Mouse (Mus musculus): ENCODE results near the gene Sprr1a. TPM values are rescaled to one million over a fixed set of nuclear protein-coding genes. Genes with fewer than 3 reads are reported as not detected.
"Not testable (repeated sequence)": the region's sequence is repeated elsewhere in the genome, so short reads cannot be mapped to it uniquely, and the experiment has no call there.

Sprr1a gene
- not detected for total RNA-seq (2021)
- long read RNA-seq, experiment 1, transcript Sprr1a-201 (2 exons, 806 nt) = major isoform, 12 of 14 reads
- long read RNA-seq, experiment 1, partial matches to known transcripts = 2 of 14 reads
- long read RNA-seq, experiment 1, other reads (novel, unspliced or antisense) = 0 of 14 reads
- long read RNA-seq, experiment 2 = 0 reads

DNA sequence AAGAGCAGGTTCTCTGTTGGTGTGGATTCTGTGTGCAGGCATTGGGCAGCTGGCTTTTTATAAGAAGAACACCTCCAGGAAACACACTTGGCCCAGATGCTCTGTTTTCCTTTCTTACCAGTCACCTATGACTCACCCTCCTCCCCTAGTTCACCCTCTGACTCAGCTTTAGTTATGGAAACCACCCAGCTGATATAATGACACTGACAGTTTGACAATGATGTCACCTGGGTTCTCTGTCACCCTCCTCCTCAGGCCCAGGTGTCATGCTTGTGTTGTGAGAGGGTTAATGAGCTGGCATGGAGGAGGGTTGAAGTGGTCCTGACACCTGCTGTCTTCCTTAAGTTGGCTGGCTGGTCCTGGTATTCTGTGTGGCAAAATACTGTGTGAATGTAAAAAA is at the start of gene Sprr1a:
Gene Sprr1a, minus strand, starts transcription at position 33 of the 400 bp plus-strand sequence.
- DNase-seq (ENCODE audit: low spot score in 2 of 2) = no peak

DNA sequence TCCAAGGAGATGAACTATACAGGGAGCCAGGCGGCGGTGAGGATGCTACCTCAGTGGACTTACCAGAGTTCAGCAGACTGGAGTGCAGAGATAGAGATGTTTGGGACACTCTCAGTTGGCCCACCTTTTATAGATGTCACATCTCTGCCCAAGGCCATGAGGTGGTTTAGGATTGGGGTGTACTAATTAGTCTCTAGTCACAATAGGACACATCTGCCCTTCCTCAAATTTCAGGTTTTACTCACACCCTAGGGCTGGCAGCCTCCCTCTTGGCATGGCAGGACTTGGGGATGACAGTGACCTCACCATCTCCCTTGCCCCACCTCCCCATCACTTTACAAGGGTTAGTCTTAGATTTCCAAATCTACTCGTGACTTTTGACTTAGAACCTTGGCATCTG is 48.7 kb upstream of the Sprr1a start, which contains the start of gene 2310046K23Rik:
Gene 2310046K23Rik, minus strand, starts transcription at position 101 of the 400 bp plus-strand sequence.
- DNase-seq (ENCODE audit: low spot score in 2 of 2) = no peak

DNA sequence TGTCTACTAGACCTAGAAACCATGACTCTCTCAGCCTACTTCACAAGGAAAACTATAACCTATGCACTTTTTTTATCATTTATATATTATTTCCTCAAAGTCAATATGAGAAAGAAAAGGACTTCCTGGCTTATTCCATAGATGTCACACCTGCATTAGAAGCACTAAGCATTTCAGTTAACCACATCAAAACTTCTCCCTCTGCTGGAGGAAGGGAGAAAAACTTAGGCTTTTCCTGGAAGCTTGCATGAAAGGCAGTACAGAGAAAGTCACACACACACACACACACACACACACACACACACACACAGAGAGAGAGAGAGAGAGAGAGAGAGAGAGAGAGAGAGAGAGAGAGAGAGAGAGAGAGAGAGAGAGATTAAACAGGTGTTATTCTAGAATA is 26.6 kb upstream of the Sprr1a start:
- no peak for DNase-seq (ENCODE audit: low spot score in 2 of 2)

DNA sequence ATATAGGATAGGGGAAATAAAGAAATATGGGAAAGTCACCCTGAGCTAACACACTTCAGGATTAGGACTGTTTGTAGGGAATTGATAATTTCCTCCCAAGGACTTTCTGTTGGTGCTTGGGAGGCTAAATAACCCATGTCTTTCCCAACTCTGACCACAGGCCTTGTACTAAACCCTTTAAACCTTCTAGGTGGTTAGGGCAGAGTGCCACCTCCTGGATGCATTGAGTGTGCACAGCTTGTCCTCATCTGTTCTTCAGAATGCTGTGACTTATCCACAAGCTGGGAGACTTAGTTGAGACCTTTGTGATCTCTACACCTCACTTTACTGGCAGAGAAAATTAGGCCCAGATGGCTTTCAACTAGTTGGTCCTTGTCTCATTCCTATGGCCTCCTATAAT is 25.1 kb upstream of the Sprr1a start:
- DNase-seq (ENCODE audit: low spot score in 2 of 2) = no peak

DNA sequence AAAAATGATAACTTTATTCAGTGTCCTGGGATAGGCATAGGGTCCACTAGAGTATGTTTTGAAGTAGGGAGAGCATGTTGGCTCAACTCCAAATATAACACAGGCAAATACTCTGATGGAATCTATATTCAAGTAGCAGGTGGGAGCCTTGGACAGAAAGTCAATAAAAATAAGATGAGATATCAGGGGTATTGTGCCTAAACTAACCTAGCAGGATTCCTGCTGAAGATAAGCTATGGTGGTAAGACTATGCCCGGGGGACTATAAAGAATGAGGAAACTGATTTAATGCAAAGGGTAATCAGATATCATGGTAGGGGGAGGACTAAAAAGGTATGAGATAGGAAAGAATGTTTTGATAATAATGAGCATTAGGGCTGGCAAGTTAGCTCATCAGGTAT is 22.5 kb upstream of the Sprr1a start:
- DNase-seq (ENCODE audit: low spot score in 2 of 2) = no peak

DNA sequence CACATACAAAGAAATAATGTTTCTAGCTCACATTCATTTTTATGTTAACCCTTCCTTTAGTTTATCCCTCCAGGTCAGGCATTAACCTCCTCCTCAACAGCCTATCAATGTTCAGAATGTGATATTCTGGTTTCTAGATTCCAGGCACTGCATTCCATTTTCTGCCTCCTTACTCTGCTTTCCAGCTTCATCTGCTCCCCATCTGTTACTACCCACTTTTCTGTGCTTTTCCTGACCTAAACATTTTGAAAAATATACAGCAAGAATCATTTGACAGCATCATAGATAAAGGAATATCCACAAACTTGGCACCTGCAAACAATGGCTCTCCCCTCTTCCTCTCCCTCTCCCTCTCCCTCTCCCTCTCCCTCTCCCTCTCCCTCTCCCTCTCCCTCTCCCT is 17.8 kb upstream of the Sprr1a start:
- no peak for DNase-seq (ENCODE audit: low spot score in 2 of 2)

DNA sequence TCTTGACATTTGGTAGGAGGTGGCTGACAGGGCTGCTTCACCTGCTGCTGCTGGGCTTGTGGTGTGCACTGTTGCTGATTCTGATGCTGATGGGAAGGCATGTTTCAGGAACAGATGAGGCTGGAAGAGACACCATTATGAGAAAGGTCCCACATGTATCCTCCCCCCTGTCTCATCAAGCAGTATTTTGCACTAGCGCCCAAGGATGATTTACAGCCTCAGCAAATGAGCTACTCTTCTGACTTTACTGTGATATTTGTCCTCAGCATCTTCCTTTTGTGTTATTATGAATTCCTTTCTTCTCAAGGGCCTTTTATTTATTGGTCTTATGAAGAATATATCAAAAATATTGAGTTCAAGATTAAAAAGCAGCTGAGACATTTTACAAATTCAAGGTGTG is 14.7 kb upstream of the Sprr1a start, which contains the start of gene Sprr4:
Gene Sprr4, minus strand, starts transcription at position 101 of the 400 bp plus-strand sequence.
- DNase-seq (ENCODE audit: low spot score in 2 of 2) = no peak

DNA sequence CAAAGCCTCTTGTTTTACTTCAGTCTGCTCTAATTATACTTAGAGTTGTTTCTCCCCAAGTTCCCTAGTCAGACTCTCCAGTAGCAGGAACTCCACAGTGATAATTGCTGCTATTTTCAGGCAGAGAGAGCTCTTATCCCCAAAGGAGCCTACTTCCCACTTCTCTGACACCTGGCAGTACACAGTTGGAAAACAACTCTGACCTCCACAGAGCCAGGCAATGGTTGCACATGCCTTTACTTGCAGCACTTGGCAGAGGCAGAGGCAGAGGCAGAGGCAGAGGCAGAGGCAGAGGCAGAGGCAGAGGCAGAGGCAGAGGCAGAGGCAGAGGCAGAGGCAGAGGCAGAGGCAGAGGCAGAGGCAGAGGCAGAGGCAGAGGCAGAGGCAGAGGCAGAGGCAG is 4.6 kb upstream of the Sprr1a start:
- not testable (repeated sequence) for DNase-seq (ENCODE audit: low spot score in 2 of 2)

DNA sequence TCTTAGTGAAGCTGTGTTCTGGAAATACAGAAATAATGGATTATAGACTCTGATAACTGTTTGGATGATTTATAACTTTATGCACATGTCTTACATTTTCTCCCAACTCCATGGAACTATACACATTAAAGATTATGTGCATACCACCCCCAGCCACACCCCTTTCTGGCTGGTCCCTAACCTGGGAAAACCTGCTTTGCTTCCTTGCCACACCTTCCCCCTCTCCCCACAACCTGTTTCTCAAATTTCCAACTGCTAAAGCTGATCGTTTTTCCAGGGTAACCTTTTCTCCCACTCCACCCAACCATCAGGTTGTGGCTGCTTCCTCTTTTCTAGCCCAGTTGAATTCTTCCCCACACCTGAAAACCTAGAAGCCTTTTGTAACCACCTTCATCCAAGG is 612 bp upstream of the Sprr1a start:
- no peak for DNase-seq (ENCODE audit: low spot score in 2 of 2)

DNA sequence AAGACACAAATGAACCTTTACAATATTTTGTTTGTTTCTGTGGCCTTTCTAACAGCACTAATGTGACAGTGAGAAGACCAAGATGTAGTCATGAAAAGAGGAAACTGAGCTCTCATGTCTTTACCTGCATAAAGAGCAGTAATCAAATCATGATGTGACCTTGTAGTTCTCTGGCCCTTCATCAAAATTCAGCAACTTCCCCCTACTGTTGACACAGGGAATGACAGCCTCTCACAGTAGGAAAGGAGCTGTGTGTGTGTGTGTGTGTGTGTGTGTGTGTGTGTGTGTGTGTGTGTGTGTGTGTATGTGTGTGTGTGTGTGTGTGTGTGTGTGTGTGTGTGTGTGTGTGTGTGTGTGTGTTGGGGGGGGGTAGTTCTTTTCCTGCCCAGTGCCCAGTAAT is 4.4 kb downstream of the Sprr1a start:
- not testable (repeated sequence) for DNase-seq (ENCODE audit: low spot score in 2 of 2)

DNA sequence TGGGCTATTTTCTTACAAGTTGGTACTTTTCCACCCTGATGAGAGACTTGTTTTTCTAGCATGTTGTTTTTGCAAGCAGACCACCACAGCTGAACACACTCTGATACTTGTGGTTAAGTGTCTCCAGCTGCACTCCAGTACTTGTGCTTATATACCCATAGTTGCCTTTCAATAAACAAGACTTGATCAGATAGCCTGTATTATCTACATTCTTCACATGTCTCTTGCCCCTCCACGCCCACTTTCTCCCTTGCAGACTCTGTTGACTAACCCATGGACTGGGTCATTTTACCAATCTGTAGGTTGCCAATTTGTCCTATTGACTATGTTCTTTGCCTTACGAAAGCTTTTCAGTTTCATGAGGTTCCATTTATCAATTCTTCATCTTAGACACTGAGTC is 15.6 kb downstream of the Sprr1a start:
- DNase-seq (ENCODE audit: low spot score in 2 of 2) = no peak

DNA sequence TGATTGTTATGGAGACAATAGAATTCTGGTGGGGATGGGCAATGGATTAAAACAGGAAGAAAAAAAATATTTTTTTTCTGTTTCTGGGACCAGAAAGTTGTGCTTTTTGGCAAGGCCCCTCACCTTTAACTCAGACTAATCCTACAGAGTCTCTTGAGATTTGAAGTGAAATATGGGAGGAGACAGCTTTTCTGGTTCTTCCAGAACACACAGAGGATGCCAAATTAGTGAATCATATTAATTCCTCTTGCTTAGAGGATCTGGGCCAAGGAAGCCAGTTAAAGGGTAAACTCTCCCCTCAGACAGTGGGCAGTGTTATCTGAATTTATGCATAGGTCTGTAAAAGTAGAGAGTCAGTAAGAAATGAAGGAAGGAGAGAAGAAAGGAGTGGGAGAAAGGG is 18.3 kb downstream of the Sprr1a start:
- DNase-seq (ENCODE audit: low spot score in 2 of 2) = no peak

DNA sequence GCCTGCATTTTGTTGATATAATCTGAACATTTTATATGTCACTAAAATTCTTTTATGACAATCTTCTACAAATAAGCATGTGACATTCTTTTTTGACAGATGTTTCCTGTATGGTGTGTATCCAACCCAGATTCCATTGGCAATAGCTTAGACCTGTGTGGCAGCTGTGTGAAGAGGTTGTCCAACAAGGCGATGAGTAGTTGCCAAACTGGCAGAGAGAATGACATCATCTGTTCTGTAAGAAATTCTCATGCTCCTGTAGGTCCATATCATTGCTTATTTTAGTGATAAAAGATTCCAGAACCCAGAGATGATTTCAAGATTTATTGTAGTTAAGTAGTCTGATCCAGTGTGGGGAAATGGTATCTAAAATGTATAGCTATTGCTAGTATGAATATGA is 19.1 kb downstream of the Sprr1a start:
- DNase-seq (ENCODE audit: low spot score in 2 of 2) = no peak

DNA sequence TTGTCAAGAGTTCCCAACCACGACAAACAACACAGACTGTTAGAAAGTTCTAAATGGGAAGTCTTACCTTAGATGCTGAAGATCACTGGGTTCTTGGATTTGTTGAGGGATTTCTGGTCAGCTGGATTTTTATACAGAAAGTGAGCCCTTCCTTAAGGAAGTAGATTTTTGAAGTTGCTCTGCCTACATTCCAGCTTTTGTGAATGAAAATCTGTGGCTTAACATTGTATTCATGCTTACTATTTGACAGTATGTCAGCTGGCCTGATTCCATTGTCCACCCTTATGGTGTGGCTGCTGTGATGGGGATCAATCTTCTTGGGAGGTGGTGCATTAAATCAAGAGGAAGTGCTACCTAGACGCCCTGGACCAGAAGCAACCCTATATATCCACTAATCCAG is 27.1 kb downstream of the Sprr1a start, which contains the start of gene Sprr3:
Gene Sprr3, minus strand, starts transcription at position 101 of the 400 bp plus-strand sequence.
- DNase-seq (ENCODE audit: low spot score in 2 of 2) = no peak

DNA sequence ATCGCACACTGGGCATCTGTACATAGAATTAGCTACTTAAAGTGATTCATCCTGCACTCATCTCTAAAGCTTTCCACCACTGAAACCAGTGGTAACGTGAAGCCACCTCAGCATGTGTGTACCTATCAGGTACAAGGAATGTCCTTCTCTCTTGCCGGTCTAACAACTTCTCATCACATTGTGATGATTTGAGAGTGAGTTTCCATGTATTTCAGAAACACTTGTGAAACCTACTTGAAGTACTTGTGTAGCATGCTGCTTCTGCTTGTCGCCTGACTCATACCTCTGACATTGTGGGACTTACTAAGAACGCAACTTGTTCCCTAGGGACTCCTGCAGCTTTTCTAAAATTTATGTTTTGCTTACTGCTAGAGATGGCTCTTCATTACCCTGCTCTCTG is 30.5 kb downstream of the Sprr1a start:
- no peak for DNase-seq (ENCODE audit: low spot score in 2 of 2)

DNA sequence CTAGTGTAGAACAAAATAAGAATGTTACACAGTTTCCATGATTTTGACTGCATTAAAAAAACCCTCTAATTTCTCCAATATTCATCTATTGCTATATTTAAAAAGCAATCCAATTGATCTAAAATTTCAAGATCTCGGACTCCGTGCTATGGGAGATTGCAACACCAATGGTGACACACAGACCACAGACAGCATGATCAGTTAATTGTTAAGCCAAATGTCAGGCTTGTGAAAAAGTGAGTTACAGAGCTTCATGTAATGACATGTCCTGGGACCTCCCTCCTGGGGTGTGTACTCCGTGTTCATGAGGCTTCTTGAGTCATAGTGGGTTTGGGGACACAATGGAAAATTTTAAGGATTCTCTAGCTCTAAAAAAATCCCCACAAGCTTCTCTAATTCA is 45.5 kb downstream of the Sprr1a start:
- DNase-seq (ENCODE audit: low spot score in 2 of 2) = no peak

DNA sequence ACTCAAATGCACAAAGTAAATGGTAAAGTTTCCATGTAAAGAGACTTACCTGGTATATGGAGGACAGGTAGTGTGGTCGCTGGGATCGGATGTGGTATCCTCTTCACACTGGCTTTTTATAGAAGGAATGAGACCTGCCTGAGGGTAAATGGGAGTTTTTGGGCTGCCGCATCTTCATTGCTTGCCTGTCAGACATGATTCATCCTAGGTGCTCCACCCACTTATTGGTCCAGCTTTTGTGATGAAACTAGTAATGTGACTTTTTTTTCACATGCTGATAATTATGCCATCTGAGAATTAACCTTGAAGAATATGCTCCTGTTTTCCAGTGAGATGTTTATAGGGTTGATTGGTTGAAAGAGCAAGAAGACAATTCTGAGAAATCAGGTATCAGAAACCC is 47.0 kb downstream of the Sprr1a start, which contains the start of gene Sprr1b:
Gene Sprr1b, minus strand, starts transcription at position 101 of the 400 bp plus-strand sequence.
- DNase-seq (ENCODE audit: low spot score in 2 of 2) = no peak

Other genes with a start within 250 kb of the Sprr1a start
- not detected for gene Sprr2a3, start 200.5 kb downstream of the Sprr1a start, total RNA-seq (2021)
- gene Sprr2b, start 169.3 kb downstream of the Sprr1a start, total RNA-seq (2021) = not detected
- not detected for gene Sprr2d, start 146.8 kb downstream of the Sprr1a start, total RNA-seq (2021)
- not detected for gene Sprr2e, start 133.8 kb downstream of the Sprr1a start, total RNA-seq (2021)
- not detected for gene Sprr2f, start 120.7 kb downstream of the Sprr1a start, total RNA-seq (2021)
- not detected for gene Sprr2h, start 100.2 kb downstream of the Sprr1a start, total RNA-seq (2021)
- not detected for gene Sprr2i, start 77.9 kb downstream of the Sprr1a start, total RNA-seq (2021)
- not detected for gene Sprr2j-ps, start 67.8 kb downstream of the Sprr1a start, total RNA-seq (2021)
- 1 to 10 TPM; 3.7 to 4.1 TPM for gene Gm9774, start 56.5 kb downstream of the Sprr1a start, total RNA-seq (2021)
- gene Sprr2k, start 53.3 kb downstream of the Sprr1a start, total RNA-seq (2021) = not detected
- gene Sprr1b, start 47.1 kb downstream of the Sprr1a start, total RNA-seq (2021) = not detected
- not detected for gene Sprr3, start 27.2 kb downstream of the Sprr1a start, total RNA-seq (2021)
- not detected for gene Sprr4, start 14.6 kb upstream of the Sprr1a start, total RNA-seq (2021)
- not detected for gene 2310046K23Rik, start 48.6 kb upstream of the Sprr1a start, total RNA-seq (2021)
- gene Ivl, start 87.8 kb upstream of the Sprr1a start, total RNA-seq (2021) = not detected
- gene Smcp, start 103.1 kb upstream of the Sprr1a start, total RNA-seq (2021) = not detected
- not detected for gene 2210017I01Rik, start 121.6 kb upstream of the Sprr1a start, total RNA-seq (2021)
- not detected for gene Lce6a, start 135.8 kb upstream of the Sprr1a start, total RNA-seq (2021)
- gene Lce1a1, start 162.4 kb upstream of the Sprr1a start, total RNA-seq (2021) = not detected
- gene Lce1b, start 171.0 kb upstream of the Sprr1a start, total RNA-seq (2021) = not detected
- gene Lce1a2, start 184.4 kb upstream of the Sprr1a start, total RNA-seq (2021) = not detected
- under 1 TPM in 1 of 2 experiments, not detected in 1; 0.39 TPM for gene Lce1c, start 193.4 kb upstream of the Sprr1a start, total RNA-seq (2021)
- not detected for gene Lce1d, start 201.3 kb upstream of the Sprr1a start, total RNA-seq (2021)
- gene Lce1e, start 223.2 kb upstream of the Sprr1a start, total RNA-seq (2021) = not detected
- gene Lce1f, start 234.5 kb upstream of the Sprr1a start, total RNA-seq (2021) = not detected